Mouse (Mus musculus) ES-E14 (cell line): ENCODE measurements at regions not wholly inside any gene's neighbourhood (a gene's known extent, or its start where the extent isn't known, plus 50 kb on each side); places are given as distances from the start of the nearest gene placed in this dataset.

ENCODE experiments used
- DNase-seq: peaks from one replicate; pipeline ENCODE4 v3.0.0-alpha.2; 2013; ENCODE audit warnings: low read depth, low spot score
- H3K27ac ChIP-seq: 2 replicates; pipeline ENCODE4 v1.5.1; 2012; ENCODE audit warnings: low read depth, mild to moderate bottlenecking, low read length, moderate library complexity, mixed read lengths; ENCODE audit not compliant: poor library complexity, insufficient read depth, severe bottlenecking
- H3K36me3 ChIP-seq: 2 replicates; pipeline ENCODE4 v1.6.1; 2012; ENCODE audit warnings: mild to moderate bottlenecking, low read length, moderate library complexity, mixed read lengths; ENCODE audit not compliant: control insufficient read depth, poor library complexity, insufficient read depth, severe bottlenecking
- H3K4me1 ChIP-seq, 2 experiments: fragments of 150-350 bp in 1 of 2; sonication (generic) in 1 of 2; 2 replicates each; pipeline ENCODE4 v1.6.1; 2012; ENCODE audit warnings: low read length in 2 of 2, mild to moderate bottlenecking in 1 of 2, mixed read lengths in 1 of 2; ENCODE audit not compliant: control insufficient read depth in 2 of 2, insufficient read depth in 2 of 2, poor library complexity in 1 of 2
- H3K4me3 ChIP-seq, 2 experiments: fragments of 150-350 bp in 1 of 2; sonication (generic) in 1 of 2; 2 replicates each; pipeline ENCODE4 v1.5.1; 2012; ENCODE audit warnings: low read length in 2 of 2, low read depth in 1 of 2, mild to moderate bottlenecking in 1 of 2, mixed read lengths in 1 of 2; ENCODE audit not compliant: insufficient read depth in 1 of 2, poor library complexity in 1 of 2, severe bottlenecking in 1 of 2
- H3K9ac ChIP-seq: 2 replicates; pipeline ENCODE4 v1.6.1; 2012; ENCODE audit warnings: low read depth, mild to moderate bottlenecking, low read length, mixed read lengths; ENCODE audit not compliant: poor library complexity, insufficient read depth, severe bottlenecking
- H3K9me3 ChIP-seq: fragments of 150-350 bp; sonication (generic); 2 replicates; pipeline ENCODE4 v1.6.1; 2012; ENCODE audit warnings: low read depth, mild to moderate bottlenecking, low read length; ENCODE audit not compliant: control insufficient read depth, insufficient read depth
- CHD2 ChIP-seq: IDR thresholded peaks from 2 replicates; pipeline ENCODE4 v1.6.1; 2014; ENCODE audit warnings: mild to moderate bottlenecking, low read depth, low read length, inconsistent platforms
- HCFC1 ChIP-seq: IDR thresholded peaks from 2 replicates; pipeline ENCODE4 v1.6.1; 2012; ENCODE audit warnings: low read length, inconsistent platforms, borderline replicate concordance; ENCODE audit not compliant: insufficient read depth
- MAFK ChIP-seq: IDR thresholded peaks from 2 replicates; pipeline ENCODE4 v1.6.1; 2014; ENCODE audit warnings: mild to moderate bottlenecking, low read depth, low read length, inconsistent platforms; ENCODE audit not compliant: insufficient read depth
- ZC3H11A ChIP-seq: IDR thresholded peaks from 2 replicates; pipeline ENCODE4 v1.6.1; 2012; ENCODE audit warnings: low read depth, mild to moderate bottlenecking, inconsistent platforms, low read length, borderline replicate concordance
- ZNF384 ChIP-seq: IDR thresholded peaks from 2 replicates; pipeline ENCODE4 v1.6.1; 2012; ENCODE audit warnings: low read depth, low read length, inconsistent platforms
- in situ Hi-C, 2 experiments: fragments of 600-800 bp; cut with MboI; formaldehyde crosslinking; loops; one replicate each; pipeline ENCODE4 v1.15.1; 2025; ENCODE audit warnings: low sequenced_read_pairs in 2 of 2, inconsistent platforms in 1 of 2; ENCODE audit not compliant: unreplicated experiment in 2 of 2

GRCm38 (mm10) chr16:30652692-30653091 is 53.2 kb downstream of the Fam43a start:
- H3K9me3 ChIP-seq = no peaks in the 10 kb centered on the region
- H3K4me3 ChIP-seq = no peak overlapping the region
- H3K27ac ChIP-seq = no peak overlapping the region
- H3K4me1 ChIP-seq = peaks cover 5 to 17% of the 10 kb centered on the region in 2 experiments; a peak in 3 of 4 replicates
- in situ Hi-C loops = no loop called here
- H3K36me3 ChIP-seq = no peaks in the 10 kb centered on the region
- H3K9ac ChIP-seq = no peak overlapping the region
- no peak for DNase-seq
- TF ChIP-seq HCFC1 = no peak
- TF ChIP-seq MAFK = no peak
- TF ChIP-seq ZNF384 = no peak
- no peak for TF ChIP-seq ZC3H11A
- TF ChIP-seq CHD2 = no peak

GRCm38 (mm10) chr16:30653806-30654205 is 54.3 kb downstream of the Fam43a start:
- Histone ChIP-seq H3K4me1 (peaks cover 5 to 17% of the 10 kb centered on the region in 2 experiments; a peak in 3 of 4 replicates), H3K36me3 (no peaks in the 10 kb centered on the region), H3K9me3 (no peaks in the 10 kb centered on the region), H3K9ac (no peak overlapping the region), H3K27ac (no peak overlapping the region), H3K4me3 (no peak overlapping the region)
- TF ChIP-seq ZNF384 = no peak
- TF ChIP-seq HCFC1 = no peak
- TF ChIP-seq ZC3H11A = no peak
- no peak for TF ChIP-seq MAFK
- no peak for TF ChIP-seq CHD2
- in situ Hi-C loops = no loop called here
- no peak for DNase-seq

GRCm38 (mm10) chr16:30654226-30654625 is 54.7 kb downstream of the Fam43a start:
- Histone ChIP-seq H3K27ac (no peak overlapping the region), H3K9me3 (no peaks in the 10 kb centered on the region), H3K4me1 (peaks cover 5 to 17% of the 10 kb centered on the region in 2 experiments; a peak in 3 of 4 replicates), H3K4me3 (no peak overlapping the region), H3K9ac (no peak overlapping the region), H3K36me3 (no peaks in the 10 kb centered on the region)
- no peak for DNase-seq
- in situ Hi-C loops = no loop called here
- TF ChIP-seq ZNF384 = no peak
- no peak for TF ChIP-seq ZC3H11A
- TF ChIP-seq CHD2 = no peak
- no peak for TF ChIP-seq MAFK
- TF ChIP-seq HCFC1 = no peak

- no peak for DNase-seq
- H3K9ac ChIP-seq = no peak overlapping the region
- no peaks in the 10 kb centered on the region for H3K36me3 ChIP-seq
- no peak for TF ChIP-seq MAFK
- no peak for TF ChIP-seq CHD2
- TF ChIP-seq HCFC1 = no peak
- TF ChIP-seq ZC3H11A = no peak
- TF ChIP-seq ZNF384 = no peak
- in situ Hi-C loops = no loop called here
- no peaks in the 10 kb centered on the region for H3K9me3 ChIP-seq
- peaks cover 5 to 17% of the 10 kb centered on the region in 2 experiments; a peak in 3 of 4 replicates for H3K4me1 ChIP-seq
- H3K4me3 ChIP-seq = no peak overlapping the region
- no peak overlapping the region for H3K27ac ChIP-seq
These were observed 56.3 kb downstream of the Fam43a start for GRCm38 (mm10) chr16:30655798-30656221.
